Mouse (Mus musculus) hindbrain, embryonic 12.5 days (tissue): ENCODE data around the gene Adamtsl1. TPM values are rescaled to one million over a fixed set of nuclear protein-coding genes. Genes with fewer than 3 reads are reported as not detected.

Experiments used
- ATAC-seq: fragments of 200-750 bp; cut with Nextera tagmentation; 2 replicates; pipeline ENCODE4 v1.8.0; 2017; ENCODE audit warnings: moderate TSS enrichment; ENCODE audit not compliant: low FRiP score
- H3K27ac ChIP-seq: fragments of 300-500 bp; sonication (generic); 2 replicates; pipeline ENCODE4 v1.5.1; 2016; ENCODE audit warnings: mild to moderate bottlenecking
- H3K27me3 ChIP-seq: fragments of 300-500 bp; sonication (generic); 2 replicates; pipeline ENCODE4 v1.6.1; 2016; ENCODE audit warnings: mild to moderate bottlenecking
- H3K36me3 ChIP-seq: fragments of 300-500 bp; sonication (generic); 2 replicates; pipeline ENCODE4 v1.6.1; 2016; ENCODE audit warnings: mild to moderate bottlenecking
- H3K4me1 ChIP-seq: fragments of 300-500 bp; sonication (generic); 2 replicates; pipeline ENCODE4 v1.6.1; 2016
- H3K4me2 ChIP-seq: fragments of 300-500 bp; sonication (generic); replicated peaks from 2 replicates; pipeline ENCODE4 v1.6.1; 2016; ENCODE audit warnings: mild to moderate bottlenecking
- H3K4me3 ChIP-seq: fragments of 300-500 bp; sonication (generic); 2 replicates; pipeline ENCODE4 v1.5.1; 2016; ENCODE audit warnings: mild to moderate bottlenecking
- H3K9ac ChIP-seq: fragments of 300-500 bp; sonication (generic); 2 replicates; pipeline ENCODE4 v1.6.1; 2016; ENCODE audit warnings: mild to moderate bottlenecking, moderate library complexity
- H3K9me3 ChIP-seq: fragments of 300-500 bp; sonication (generic); replicated peaks from 2 replicates; pipeline ENCODE4 v1.6.1; 2016; ENCODE audit warnings: mild to moderate bottlenecking
- WGBS: fragments of 180-500 bp; shearing (Covaris S2); methylation state at CpG from one replicate; pipeline ENCODE4 v1.1.7; 2016; 5-methylcytosine and 5-hydroxymethylcytosine counted together
- polyA plus RNA-seq: library from polyadenylated mRNA; unstranded; fragments of >200 nt; fragmentation: Nextera tagmentation; extraction: Ambion mirVana; gene quantifications from 2 replicates; pipeline ENCODE4 v1.2.1, GENCODE M21; 2016

Adamtsl1 gene
- polyA plus RNA-seq, 1 experiment from 2014 or later, result 28.0 TPM

GRCm38 (mm10) chr4:86315122-86315521, 801.1 kb downstream of the Adamtsl1 start:
- Histone ChIP-seq H3K4me2 (no peak overlapping the region), H3K27me3 (no peaks in the 10 kb centered on the region), H3K27ac (no peak overlapping the region), H3K9me3 (no peaks in the 10 kb centered on the region), H3K4me1 (no peaks in the 10 kb centered on the region), H3K36me3 (no peaks in the 10 kb centered on the region), H3K9ac (no peak overlapping the region), H3K4me3 (no peak overlapping the region)
- ATAC-seq, result no peak
- WGBS, result 82% methylated on average over 4 of the region's 4 CpGs

DNA sequence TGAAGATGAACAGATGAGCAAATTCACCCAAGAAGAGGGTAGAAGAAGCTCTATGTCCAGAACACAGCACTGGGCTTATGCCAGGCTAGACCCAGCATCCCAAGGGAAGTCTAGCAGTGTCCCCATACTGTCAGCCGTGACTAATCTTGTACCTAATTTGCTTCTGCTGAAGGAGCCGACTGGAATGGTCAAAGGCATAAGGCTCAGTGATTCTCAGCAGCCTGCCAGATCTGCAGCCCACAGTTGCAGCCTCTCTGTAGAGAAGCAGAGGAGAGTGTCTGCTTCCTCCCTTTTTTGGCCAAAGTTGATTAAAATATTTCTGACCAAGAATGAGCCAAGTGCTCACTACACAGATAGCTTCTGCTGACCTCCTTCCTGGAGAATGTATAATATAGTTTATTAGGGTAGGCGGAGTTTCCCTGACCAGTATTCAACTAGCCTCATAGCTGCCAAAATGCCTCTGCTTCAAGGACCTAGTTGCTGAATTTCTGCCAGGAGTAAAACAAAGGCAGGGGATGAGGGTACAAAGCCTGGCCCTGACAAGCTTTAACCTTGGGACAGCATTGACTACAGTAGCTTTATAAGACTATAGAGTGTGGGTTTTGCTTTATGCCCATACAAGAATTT, 804.1 kb downstream of the Adamtsl1 start:
- Histone ChIP-seq H3K4me3 (no peak overlapping the region), H3K27me3 (no peaks in the 10 kb centered on the region), H3K9ac (no peak overlapping the region), H3K9me3 (no peaks in the 10 kb centered on the region), H3K4me1 (no peaks in the 10 kb centered on the region), H3K36me3 (no peaks in the 10 kb centered on the region), H3K4me2 (no peak overlapping the region), H3K27ac (no peak overlapping the region)
- no peak for ATAC-seq
- WGBS, result 78% methylated on average over 3 of the region's 3 CpGs

DNA sequence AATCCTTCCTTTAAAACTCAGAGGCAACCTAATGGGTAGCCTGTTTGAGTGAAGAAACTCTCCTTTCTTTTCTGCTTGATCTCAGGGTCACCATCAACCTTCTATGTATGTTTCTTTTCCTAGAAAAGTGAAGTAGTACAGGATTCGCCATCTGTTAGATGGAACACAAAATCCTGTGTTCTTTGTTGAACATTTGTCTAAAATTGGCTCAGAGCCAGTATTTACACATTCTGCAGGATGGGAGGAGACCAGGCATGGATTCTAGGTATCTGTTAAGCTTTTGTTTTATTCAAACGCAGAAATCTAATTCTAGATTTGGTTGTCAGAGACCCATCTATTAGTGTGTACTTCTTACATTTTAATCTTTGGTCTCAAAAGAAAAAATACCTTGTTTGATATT, 811.4 kb downstream of the Adamtsl1 start:
- Histone ChIP-seq H3K9ac (no peak overlapping the region), H3K27me3 (no peaks in the 10 kb centered on the region), H3K27ac (no peak overlapping the region), H3K4me1 (peaks cover 6% of the 10 kb centered on the region; the same call in 1 of the 2 replicates), H3K9me3 (no peaks in the 10 kb centered on the region), H3K4me2 (no peak overlapping the region), H3K4me3 (no peak overlapping the region), H3K36me3 (no peaks in the 10 kb centered on the region)
- ATAC-seq, result no peak
- 57% methylated on average over 2 of the region's 2 CpGs for WGBS

DNA sequence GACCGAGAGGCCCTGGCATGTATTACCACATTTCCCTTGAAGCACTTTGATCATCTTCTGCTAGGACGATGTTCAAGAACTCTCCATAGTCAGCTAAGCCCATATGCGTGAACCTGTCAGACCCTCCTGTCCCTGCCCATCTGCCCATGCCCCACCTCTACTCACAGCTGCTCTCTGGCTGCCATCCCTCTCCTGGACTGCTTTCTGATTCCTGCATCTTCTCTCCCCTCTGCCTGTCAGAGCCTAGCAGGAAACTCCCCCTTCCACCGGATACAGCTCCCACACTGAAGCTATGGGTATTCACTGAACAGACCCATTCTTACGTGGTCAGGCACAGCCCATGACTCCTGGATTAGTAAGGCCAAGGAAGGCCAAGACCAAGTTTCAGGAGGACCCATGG, 812.0 kb downstream of the Adamtsl1 start:
- H3K4me3 ChIP-seq, result no peak overlapping the region
- H3K27ac ChIP-seq, result no peak overlapping the region
- ATAC-seq, result no peak

GRCm38 (mm10) chr4:86326638-86327037, 812.7 kb downstream of the Adamtsl1 start:
- no peaks in the 10 kb centered on the region for H3K27me3 ChIP-seq
- H3K4me3 ChIP-seq, result no peak overlapping the region
- H3K36me3 ChIP-seq, result no peaks in the 10 kb centered on the region
- H3K4me1 ChIP-seq, result peaks cover 6% of the 10 kb centered on the region; the same call in 1 of the 2 replicates
- no peaks in the 10 kb centered on the region for H3K9me3 ChIP-seq
- H3K27ac ChIP-seq, result no peak overlapping the region
- no peak overlapping the region for H3K4me2 ChIP-seq
- no peak overlapping the region for H3K9ac ChIP-seq
- no peak for ATAC-seq
- 79% methylated on average over 8 of the region's 8 CpGs for WGBS

More for the DNA sequence above, 812.0 kb downstream of the Adamtsl1 start:
- Histone ChIP-seq H3K27me3 (no peaks in the 10 kb centered on the region), H3K36me3 (no peaks in the 10 kb centered on the region), H3K4me1 (peaks cover 6% of the 10 kb centered on the region; the same call in 1 of the 2 replicates), H3K9ac (no peak overlapping the region), H3K4me2 (no peak overlapping the region), H3K9me3 (no peaks in the 10 kb centered on the region)
- whole genome bisulfite sequencing, result 66% methylated on average over 5 of the region's 5 CpGs

DNA sequence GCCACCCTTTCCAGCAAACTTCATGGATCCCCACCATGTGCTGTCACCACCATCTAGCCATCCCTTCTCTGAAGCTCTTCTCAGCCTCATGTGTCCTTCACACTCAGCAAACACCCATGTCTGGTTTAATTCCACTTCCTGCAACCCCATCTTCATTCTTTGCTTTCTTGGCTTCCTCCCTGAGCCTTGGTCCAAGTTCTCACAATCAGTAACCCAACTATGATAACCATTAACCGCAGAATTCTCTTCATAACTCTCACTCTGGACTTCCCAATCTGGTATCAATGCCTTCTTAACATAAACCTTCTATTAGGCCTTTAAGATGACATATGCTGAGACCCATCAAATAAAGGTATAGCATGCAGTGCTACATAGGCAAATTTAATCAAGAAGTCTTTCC, 815.5 kb downstream of the Adamtsl1 start:
- no peak for ATAC-seq
- H3K9me3 ChIP-seq, result no peaks in the 10 kb centered on the region
- H3K36me3 ChIP-seq, result no peaks in the 10 kb centered on the region
- WGBS, result 86% methylated on average over 1 of the region's 1 CpGs
- no peak overlapping the region for H3K4me2 ChIP-seq
- no peak overlapping the region for H3K9ac ChIP-seq
- H3K4me3 ChIP-seq, result no peak overlapping the region
- peaks cover 6% of the 10 kb centered on the region; the same call in 1 of the 2 replicates for H3K4me1 ChIP-seq
- no peaks in the 10 kb centered on the region for H3K27me3 ChIP-seq
- H3K27ac ChIP-seq, result no peak overlapping the region

GRCm38 (mm10) chr4:86335861-86336415, 822.0 kb downstream of the Adamtsl1 start:
- H3K4me2 ChIP-seq, result no peak overlapping the region
- H3K36me3 ChIP-seq, result no peaks in the 10 kb centered on the region
- no peaks in the 10 kb centered on the region for H3K9me3 ChIP-seq
- no peaks in the 10 kb centered on the region for H3K4me1 ChIP-seq
- no peak overlapping the region for H3K4me3 ChIP-seq
- no peak for ATAC-seq
- H3K27ac ChIP-seq, result no peak overlapping the region
- WGBS, result 53% methylated on average over 10 of the region's 10 CpGs
- H3K9ac ChIP-seq, result no peak overlapping the region
- H3K27me3 ChIP-seq, result no peaks in the 10 kb centered on the region

- Histone ChIP-seq H3K9me3 (no peaks in the 10 kb centered on the region), H3K27ac (no peak overlapping the region), H3K36me3 (0 out of 2 replicates have a peak, but pooled peaks cover 3% of the 10 kb centered on the region), H3K4me2 (no peak overlapping the region), H3K4me1 (no peaks in the 10 kb centered on the region), H3K9ac (no peak overlapping the region), H3K27me3 (no peaks in the 10 kb centered on the region), H3K4me3 (no peak overlapping the region)
- no peak for ATAC-seq
- 80% methylated on average over 6 of the region's 6 CpGs for whole genome bisulfite sequencing
Measured at GRCm38 (mm10) chr4:86337216-86337765, 823.3 kb downstream of the Adamtsl1 start.

DNA sequence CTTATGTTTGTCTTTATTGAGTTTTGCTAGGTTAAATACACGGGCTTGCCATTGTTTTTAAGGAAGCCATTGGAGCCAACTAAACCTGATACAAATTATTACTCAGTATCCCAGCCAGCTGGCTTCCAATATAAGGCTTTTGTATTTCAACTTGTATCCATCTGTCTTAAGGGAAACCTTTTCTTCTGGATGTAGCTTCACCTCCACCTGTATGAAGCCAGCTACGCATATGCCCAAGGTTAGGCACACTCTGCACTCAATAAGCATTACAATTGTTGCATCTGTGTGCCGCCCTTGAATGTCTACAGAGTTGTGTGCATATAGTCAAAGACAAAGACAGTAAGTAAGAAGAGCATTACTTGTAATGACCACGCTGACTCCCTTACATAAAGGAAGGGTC, 835.4 kb downstream of the Adamtsl1 start:
- Histone ChIP-seq H3K4me3 (no peak overlapping the region), H3K4me2 (no peak overlapping the region), H3K9ac (no peak overlapping the region), H3K27ac (no peak overlapping the region), H3K4me1 (no peaks in the 10 kb centered on the region), H3K36me3 (no peaks in the 10 kb centered on the region), H3K27me3 (no peaks in the 10 kb centered on the region), H3K9me3 (no peaks in the 10 kb centered on the region)
- 91% methylated on average over 4 of the region's 4 CpGs for WGBS
- ATAC-seq, result no peak

DNA sequence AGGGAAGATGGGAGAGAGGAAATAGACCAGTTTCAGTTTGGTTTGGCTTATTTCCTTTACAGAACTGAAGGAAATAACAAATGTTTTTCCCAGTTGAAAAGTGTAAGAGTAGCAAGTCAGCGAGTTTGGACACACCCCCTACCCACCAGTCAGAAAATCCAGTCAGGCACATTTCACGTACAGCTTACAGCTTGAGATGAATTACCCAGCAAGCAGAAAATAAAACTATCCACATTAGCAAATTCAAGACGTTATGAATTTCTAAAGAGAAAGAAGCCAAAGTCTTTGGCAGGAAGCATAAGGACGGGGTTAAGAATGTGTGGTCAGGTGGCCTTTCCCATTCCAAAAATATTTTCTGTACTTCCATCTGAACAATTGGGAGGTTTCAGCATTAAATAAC, 838.1 kb downstream of the Adamtsl1 start:
- Histone ChIP-seq H3K4me3 (no peak overlapping the region), H3K9ac (no peak overlapping the region), H3K4me2 (no peak overlapping the region), H3K27me3 (no peaks in the 10 kb centered on the region), H3K27ac (no peak overlapping the region), H3K4me1 (no peaks in the 10 kb centered on the region), H3K9me3 (no peaks in the 10 kb centered on the region), H3K36me3 (no peaks in the 10 kb centered on the region)
- 78% methylated on average over 4 of the region's 4 CpGs for WGBS
- ATAC-seq, result no peak

DNA sequence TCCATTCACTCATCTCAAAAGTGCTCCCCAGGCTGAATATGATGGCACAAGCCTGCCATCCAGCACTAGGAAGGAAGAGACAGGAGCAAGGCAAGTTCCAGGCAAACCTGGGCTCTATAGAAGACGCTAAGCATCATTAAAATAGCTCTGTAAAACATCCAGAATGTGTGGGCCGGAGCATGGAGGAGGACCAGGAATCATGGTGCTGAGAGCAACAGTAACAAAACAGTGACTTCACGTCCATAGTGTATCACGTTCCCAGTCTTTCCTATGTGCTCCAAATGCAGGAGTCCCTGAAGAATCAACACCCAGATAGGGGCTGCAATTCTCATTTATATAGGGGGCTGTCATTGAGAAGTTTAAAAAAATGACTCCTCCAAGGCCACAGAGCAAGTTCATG, 839.6 kb downstream of the Adamtsl1 start:
- H3K27ac ChIP-seq, result no peak overlapping the region
- no peaks in the 10 kb centered on the region for H3K9me3 ChIP-seq
- ATAC-seq, result no peak
- 90% methylated on average over 4 of the region's 4 CpGs for WGBS
- no peaks in the 10 kb centered on the region for H3K27me3 ChIP-seq
- H3K4me2 ChIP-seq, result no peak overlapping the region
- no peak overlapping the region for H3K4me3 ChIP-seq
- no peaks in the 10 kb centered on the region for H3K36me3 ChIP-seq
- H3K4me1 ChIP-seq, result no peaks in the 10 kb centered on the region
- H3K9ac ChIP-seq, result no peak overlapping the region

DNA sequence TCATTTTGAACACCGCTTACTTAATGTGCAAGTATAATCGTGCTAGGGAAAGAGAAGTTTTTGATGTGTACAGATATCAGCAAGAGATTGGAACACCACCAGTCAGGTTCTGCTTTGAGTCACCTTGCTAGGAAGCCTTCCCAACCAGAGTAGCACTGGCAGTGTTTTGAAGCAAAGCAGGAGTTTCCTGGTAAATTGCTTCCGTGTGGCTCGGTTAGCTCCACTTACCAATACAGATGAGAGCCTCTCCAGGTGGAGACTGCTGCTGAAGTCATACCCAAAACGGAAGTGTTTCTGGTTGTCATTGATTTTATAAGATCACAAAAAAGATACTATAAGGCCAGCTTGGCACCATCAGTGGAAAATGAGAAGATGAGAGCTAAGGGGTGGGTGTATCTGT, 845.4 kb downstream of the Adamtsl1 start:
- Histone ChIP-seq H3K27ac (no peak overlapping the region), H3K4me1 (no peaks in the 10 kb centered on the region), H3K27me3 (no peaks in the 10 kb centered on the region), H3K4me3 (no peak overlapping the region), H3K9ac (no peak overlapping the region), H3K36me3 (no peaks in the 10 kb centered on the region), H3K4me2 (no peak overlapping the region), H3K9me3 (no peaks in the 10 kb centered on the region)
- WGBS, result 93% methylated on average over 5 of the region's 5 CpGs
- ATAC-seq, result no peak

GRCm38 (mm10) chr4:86369055-86369454, 855.1 kb downstream of the Adamtsl1 start:
- ATAC-seq, result no peak
- Histone ChIP-seq H3K4me2 (no peak overlapping the region), H3K4me1 (no peaks in the 10 kb centered on the region), H3K9me3 (no peaks in the 10 kb centered on the region), H3K9ac (no peak overlapping the region), H3K27ac (no peak overlapping the region), H3K36me3 (no peaks in the 10 kb centered on the region), H3K27me3 (no peaks in the 10 kb centered on the region), H3K4me3 (no peak overlapping the region)
- WGBS, result 76% methylated on average over 8 of the region's 8 CpGs
